Mouse (Mus musculus): ENCODE results near the gene Rpp40.

Rpp40 gene

DNA sequence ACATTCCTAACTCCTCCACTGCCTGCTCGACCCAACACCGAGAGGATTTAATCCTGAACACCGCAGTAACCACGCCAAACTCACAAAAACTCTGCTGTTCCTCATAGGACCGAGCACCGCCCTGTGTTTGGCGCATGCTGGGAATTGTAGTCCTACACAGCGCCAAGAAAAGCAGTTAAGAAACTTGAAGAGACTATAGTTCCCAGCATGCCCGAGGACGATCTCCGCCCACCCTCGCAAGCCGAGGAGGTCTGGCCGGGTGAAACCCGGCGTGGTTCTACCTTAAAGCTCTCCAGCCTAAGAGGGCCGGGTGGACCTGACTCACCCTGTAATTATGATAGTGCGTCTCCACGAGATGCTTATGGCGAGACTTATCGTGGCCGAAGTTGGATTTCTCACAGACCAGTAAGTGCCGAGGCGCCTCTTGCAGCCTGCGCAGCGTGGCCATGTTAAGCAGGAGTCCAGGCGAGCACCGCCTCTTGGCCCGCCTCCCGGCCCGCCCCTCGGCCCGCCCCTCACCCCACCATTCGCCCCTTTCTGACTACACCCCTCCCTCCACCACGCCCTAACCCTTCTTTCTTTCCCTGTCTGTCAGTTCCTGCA is at the start of gene Rpp40:
TSS of gene Rpp40 (minus strand) at position 481 of the 603 bp plus-strand sequence.
- in situ Hi-C loops (cut with MseI, MboI), result no loop called here

DNA sequence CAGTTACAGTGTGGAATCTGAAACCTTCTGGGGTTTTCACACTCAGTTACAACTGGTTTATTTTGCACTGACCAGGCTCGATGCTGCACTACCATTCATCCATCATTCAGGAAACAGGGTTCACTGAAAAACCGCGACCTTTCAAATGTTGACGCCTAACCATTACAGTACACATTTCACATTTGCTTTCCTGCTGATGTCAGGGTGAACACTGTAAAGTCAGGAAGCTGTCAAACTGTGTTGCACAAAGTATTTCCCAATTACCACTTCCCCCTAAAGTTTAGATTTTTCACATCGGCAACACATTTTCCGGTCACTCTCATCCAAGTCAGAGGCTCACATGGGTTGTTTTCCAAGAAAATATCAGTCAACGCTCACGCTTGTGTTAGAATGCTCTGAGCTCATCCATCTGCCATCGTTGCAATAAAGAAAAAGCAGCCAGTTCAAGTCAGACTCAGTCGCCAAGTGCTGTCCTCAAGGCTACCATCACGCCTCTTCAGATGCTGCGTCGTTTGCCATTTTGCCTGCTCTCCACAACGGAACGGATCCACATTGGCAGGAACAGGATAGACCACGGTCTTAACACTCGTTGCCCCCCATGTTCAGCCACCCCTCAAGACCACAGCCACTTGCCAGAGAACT is 43.8 kb upstream of the Rpp40 start:
- in situ Hi-C loops (cut with MseI, MboI), result no loop called here

DNA sequence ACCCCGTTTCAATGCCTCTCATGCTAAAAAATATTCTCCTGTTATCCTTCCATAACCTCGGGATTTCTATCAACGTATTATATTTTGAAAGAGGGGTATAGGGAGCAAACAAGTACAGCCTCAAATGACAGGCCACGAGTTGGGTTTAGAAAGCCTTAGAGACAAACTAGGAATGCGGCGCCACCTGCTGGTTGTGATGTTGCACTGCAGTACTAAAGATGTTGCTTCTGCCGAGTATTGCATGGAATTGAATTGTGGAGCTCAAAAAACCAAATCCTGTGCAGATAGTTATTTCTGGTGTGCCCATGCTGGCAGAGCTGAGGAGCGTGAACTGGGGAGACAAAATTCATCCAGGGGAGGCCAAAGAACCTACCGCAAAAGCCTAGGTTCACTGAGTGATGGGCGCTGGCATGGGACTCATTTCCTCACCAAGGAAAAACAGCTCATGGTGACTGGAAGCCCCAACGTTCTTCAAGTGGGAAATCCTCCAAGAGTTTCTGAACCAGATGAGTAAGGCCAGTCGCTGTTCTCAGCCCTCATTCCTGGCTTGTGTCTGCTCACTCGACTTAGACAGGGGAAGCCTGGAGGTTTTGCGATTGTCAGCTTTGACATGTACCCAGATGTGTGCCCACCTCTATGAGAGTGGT is 41.3 kb upstream of the Rpp40 start:
- in situ Hi-C loops (cut with MseI, MboI), result no loop called here

DNA sequence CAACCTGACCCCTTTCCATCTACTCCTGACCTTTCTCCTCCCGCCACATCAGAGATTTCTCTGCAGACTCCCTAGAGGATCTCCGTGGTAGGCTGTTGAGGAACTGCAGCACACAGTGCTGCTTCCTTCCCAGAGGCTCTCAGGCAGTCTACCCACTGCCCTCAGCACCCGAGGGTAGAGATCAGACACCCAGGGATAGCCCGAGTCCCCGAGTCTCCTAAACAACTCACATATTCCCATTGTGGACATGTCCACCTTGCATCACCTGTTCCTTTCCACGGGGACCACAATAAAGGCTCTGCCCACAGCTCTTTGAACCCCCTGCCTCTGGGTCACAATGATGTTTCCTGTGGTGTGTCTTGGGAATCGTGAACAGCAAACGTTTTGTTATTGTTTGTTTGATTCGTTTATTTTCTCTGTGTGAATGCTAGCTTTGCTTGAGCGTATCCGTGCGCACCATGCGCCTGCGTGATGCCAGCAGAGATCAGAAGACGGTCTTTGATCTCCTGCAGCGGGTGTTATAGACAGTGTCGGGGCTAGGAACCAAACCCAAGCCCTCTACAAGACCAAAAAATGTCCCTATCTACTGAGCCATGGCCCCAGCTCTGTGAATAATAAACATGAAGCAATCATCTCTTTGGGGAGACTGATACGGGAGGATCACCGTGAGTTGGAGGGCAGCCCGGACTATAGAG is 40.6 kb upstream of the Rpp40 start:
- in situ Hi-C loops (cut with MseI, MboI), result no loop called here

DNA sequence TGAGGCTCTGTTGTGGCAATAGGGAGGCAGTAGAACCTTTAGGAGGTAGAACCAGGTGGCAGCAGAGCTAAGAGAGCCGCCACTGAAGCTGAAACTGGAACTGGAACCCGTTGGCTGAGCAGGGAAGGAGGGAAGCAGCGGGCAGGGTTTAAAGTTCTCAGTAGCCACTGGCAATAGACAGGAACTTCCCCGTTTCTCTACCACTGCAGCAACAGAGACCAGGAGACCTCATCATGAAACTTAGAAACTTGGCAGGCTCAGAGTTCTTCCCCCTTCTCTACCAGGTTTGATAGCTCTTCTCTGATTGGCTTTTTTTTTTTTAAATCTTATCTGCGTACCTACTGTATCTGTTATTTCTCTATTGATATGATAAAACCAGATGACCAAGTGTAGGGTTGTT is 34.8 kb upstream of the Rpp40 start:
- in situ Hi-C loops (cut with MseI, MboI), result no loop called here

DNA sequence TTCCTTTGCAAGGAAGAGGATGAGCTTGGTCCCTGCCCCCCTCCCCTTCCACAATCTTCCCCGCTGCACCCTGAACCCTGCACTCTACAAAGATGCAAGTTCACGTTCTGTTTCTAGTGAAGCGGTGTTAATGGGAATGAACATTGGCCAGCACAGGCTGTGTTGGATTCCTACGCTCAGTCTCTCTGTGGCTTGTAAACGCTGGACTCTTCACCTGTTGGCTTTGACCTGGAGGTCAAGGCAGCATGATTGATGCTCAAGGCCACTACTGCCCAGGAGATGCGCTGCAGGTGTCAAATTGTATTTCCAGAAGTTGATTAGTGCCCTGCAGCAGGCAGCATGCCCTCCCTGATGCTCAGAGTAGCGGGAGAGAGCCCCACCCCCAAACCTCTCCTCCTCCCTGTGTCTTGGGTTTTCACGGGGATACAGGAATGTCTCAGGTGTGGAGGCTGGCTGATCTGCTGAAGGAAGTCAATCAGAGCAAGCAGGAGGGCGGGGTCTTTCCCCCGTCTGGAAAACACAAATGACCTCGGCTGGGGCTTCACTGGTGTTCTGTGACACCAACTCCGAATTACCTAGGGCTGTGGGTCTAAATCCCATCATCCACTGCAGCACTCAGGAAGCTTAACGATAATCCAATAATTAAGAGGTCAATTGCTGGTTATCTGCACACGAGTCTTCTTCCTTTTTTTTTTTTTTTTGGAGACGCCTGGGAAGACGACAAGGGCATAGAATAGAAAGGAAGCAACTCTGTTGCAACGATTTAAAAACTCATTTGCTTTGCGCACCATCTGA is 33.9 kb upstream of the Rpp40 start:
- in situ Hi-C loops (cut with MseI, MboI), result no loop called here

DNA sequence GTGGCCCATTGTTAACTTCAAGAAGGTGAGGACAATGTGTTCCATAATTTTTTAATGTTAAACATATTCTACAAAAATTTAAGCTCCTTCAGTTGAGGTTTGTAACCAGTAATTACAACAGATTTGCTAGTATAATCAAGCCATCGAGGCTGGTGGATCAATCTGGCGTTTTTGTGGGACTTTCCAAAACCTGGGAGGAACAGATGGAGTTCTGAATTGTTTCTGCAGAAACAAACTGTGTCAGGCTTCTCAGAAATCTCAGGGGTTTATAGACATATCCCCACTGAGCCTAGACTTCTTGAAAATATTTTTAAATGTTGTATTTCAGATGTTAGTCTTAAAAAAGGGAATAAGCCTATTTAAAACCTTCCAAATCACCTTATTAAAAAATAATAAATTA is 31.8 kb upstream of the Rpp40 start:
- in situ Hi-C loops (cut with MseI, MboI), result no loop called here

DNA sequence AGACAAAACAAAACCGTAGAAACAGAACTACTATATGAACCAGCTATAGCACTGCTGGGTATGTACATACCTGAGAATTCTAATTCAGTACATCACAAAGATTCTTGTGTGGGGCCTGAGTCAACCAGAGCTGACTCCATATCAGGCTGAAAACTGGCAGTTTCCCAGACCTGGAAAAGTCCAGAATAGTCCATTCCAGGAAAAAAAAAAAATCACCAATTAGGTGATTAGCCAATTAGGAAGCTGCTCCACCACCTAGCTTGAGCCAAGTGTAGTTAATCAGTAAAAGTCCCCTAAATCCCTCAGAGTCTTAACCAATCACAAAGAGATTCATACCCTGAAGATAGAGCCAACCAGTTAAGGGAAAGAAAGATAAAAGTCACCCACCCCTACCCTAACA is 5.3 kb upstream of the Rpp40 start:
- in situ Hi-C loops (cut with MseI, MboI), result no loop called here

DNA sequence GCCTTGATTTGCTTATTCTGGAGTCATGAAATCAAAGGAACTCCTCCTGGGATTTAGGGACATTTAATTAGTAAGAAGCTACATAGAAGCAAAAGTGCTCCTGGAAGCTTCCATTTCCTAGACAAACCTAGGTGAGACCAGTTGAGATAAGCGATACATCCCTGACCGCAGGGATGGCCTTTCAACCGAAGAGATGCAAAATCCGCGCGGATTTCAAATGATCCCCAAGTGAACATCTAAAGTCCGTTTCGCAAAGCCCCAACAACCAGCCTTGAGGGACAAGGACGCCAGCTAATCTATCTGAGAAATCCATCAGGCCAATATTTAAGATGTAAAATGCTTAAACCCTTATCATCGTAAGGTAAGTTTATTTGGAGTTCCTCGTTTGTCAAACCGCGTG is 781 bp downstream of the Rpp40 start:
- in situ Hi-C loops (cut with MseI, MboI), result no loop called here

DNA sequence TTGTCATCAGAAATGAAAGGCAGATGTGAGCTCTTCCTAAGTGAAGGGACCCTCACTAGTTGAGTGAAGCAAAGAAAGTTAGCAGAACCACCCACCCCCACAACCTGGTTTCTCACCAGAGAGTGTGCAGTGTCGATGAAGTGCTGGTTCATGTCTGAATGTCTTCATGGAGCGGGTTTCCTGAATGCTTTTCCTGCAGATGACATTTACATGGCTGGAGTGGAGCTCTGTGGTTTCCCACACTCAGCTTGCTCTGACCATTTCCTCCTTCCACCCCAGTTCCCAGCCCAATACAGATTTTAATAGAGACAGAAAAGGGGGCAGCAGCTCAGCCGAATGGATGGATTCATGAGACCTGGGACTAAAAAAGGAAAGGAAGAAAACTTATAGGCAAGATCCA is 13.3 kb downstream of the Rpp40 start:
- in situ Hi-C loops (cut with MseI, MboI), result no loop called here

DNA sequence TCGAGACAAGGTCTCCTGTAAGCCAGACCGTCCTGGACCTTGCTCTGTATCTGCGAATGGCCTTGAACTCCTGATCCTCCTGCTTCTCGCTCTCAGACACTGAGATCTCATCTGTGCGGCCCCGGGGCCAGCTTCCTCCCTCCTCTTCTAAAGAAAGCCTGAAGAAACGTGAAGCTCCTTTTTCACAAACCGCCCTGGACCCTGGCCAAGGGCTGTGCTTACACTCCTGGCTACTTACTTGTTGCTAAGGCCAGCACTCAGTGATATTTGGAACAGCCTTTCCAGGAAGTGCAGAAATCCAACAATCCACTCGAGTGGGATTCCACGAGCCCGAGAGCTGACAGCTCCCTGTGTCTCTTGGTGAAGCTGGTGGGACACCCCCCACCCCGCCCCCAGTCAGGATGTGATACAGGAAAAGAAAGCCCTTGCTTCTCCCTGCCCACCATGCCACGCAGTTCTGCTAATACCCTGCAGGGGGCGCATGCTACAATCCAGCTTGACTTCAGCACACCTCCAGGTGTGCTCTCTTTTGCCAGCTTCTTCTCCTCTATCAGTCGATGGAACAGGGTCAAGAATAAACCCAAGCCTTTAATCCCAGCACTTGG is 19.9 kb downstream of the Rpp40 start:
- in situ Hi-C loops (cut with MseI, MboI), result no loop called here

DNA sequence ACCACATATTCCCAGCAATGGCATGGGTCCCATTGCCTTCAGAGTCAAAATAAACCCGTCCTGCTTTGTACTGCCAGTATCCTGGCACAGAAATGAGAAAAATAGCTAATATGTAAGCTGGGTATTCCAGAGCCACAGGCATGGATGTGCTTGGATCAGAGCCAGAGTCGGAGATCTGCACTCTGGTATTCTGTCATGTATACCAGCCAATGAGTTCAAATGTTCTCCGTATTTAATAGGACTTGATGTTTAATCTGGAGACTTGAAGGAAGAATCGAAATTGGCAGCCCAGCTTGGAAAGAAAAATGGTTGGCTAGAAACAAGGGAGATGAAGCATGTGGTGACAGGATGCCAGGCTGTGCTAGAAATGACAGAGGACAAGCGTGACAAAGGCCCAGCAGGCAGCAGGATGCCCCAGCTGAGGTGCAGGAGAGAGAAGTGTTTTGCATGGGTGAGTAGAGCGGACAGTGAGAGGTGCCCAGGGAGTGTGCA is 25.6 kb downstream of the Rpp40 start:
- in situ Hi-C loops (cut with MseI, MboI), result no loop called here

DNA sequence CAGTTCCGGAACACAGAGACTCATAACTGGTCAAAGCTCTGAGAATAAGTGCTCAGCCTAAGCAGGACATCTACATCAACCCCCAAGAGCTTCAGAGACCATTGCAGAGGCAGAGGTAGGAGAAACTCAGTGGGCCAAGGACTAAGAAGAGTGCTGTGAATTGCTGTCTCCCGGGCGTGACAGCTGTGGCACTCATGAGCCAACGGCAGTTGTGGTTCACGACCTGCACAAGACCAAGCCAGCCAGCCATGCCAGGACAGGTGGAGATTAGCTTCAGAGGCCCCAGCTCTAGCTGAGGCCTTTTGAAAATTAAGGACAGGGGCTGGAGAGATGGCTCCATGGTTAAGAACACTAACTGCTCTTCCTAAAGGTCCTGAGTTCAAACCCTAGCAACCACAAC is 26.6 kb downstream of the Rpp40 start:
- in situ Hi-C loops (cut with MseI, MboI), result no loop called here

DNA sequence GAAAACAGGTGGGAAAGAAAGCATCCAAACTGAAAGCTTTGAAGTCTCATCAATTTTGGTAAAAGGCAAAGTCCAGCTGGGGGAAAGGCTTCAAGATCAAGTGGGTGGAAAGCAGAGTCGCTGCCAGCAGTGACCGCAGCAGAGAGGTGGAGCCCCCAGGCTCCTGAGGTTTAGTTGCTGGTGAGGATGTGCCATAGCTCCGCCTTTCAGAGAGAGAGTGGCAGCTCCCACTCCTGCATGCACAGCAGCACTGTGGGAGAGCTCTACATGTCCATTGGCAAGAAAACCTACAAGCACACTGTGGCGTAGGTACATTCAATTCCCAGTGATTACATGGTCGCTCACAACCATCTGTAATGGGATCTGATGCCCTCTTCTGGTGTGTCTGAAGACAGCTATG is 27.1 kb downstream of the Rpp40 start:
- in situ Hi-C loops (cut with MseI, MboI), result no loop called here

DNA sequence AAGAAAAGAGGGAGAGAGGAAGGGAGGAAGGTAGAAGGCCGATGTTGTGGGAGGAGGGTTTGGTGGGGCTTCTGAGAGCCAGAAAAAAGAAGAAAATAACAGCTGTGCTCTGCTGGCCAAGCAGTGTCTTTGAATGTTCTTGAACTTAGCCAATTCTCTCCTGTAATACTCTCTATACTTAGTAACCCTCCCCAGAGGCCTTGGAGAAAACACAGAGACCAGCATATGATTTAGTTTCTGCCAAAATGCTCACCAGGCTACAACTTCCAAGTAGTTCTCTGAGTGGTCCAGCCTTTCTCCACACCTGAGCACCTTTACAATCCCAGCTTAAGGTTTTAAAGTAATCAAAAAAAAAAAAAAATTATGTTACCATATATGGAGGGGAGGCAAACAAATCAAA is 27.9 kb downstream of the Rpp40 start:
- in situ Hi-C loops (cut with MseI, MboI), result no loop called here

DNA sequence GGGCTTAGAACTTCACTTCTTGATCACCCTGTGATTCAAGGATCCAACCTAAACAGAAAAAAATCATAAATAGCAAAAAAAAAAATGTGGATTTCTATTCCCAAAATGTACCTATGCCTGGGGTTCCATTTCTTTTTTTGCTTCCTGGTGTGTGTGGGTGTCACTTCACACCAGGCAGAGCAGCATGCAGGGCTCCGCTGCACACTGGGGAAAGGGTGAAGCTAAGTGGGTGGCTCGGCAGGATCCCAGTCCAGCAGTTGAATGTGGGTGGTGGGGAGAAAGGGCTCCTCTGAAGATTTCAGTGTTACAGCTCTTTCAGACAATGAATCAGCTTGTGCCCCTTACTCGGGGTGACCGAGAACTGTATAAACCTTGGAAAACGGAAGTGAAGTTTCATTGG is 30.8 kb downstream of the Rpp40 start:
- in situ Hi-C loops (cut with MseI, MboI), result no loop called here

DNA sequence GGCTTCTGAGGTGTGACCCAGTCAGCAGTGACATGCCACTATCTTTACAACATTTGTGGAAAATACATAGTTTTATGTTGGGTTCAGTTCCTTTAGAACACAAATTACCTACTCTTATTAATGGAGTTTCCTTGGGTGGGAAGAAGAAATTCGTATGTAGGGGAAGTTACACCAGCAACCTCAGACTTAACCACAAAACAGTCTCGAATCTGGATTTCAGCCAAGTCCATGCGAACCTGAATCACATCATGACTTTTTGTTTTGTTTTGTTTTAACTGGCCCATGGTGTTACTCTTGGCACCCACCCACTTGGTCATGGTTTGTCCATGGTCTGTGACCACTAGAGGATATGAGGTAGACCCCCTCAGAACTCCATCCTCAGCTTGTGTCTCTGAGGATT is 35.1 kb downstream of the Rpp40 start:
- in situ Hi-C loops (cut with MseI, MboI), result no loop called here

DNA sequence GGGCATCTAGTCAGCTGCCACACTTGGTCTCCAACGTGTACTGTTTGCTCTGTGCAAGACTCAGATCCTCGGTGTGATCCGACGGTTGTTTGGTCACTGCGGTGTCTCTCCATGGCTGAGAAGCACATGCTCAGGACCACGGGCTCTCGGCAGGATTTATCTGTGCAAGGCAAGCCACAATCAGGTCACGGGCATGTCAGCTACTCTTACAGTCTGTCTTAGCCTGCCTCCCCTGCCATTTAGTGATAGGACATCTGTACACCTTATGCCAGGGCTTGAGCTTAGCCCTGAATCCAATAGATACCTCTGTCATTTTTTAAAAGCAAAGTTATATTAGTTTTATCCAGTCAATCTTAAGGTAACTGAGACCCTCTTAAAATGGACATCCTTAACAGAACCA is 35.5 kb downstream of the Rpp40 start:
- in situ Hi-C loops (cut with MseI, MboI), result no loop called here

DNA sequence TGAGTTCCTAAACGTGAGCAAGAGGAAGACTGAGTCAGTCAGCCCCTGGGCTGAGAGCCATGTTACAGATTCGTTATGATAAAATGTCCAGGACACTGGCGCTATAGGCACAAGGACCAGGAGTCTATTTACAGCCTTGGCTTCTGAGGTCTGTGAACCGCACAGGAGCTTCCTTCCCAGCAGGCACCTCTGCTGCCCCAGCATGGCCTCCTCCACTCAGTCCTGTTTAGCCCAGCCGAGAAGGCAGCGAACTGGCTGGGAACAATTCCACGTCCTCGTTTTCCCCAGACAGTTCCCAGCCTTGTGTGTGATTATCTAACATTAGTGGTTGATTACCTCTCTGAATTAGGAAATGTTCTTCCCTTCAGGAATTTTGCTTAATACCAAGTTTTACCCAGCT is 45.2 kb downstream of the Rpp40 start:
- in situ Hi-C loops (cut with MseI, MboI), result no loop called here

DNA sequence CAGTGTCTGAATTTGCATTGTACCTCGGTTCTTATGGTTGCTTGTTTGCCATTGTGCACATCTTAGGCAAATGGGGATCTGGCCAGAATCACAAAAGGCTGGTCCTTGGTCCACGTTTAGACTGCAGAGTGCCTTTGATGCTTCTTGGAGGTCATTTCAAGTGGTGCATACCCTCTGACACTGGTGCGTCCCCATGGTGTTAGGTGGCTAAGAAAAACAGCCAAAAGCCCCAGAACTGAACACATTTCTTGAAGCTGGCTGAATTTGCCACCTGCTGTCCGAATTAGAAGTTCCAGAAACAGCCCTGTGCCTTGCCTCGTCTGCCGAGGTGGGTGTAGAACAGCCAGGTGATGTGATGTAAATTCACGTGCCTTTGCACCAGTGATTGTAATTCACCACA is 48.7 kb downstream of the Rpp40 start:
- in situ Hi-C loops (cut with MseI, MboI), result no loop called here

DNA sequence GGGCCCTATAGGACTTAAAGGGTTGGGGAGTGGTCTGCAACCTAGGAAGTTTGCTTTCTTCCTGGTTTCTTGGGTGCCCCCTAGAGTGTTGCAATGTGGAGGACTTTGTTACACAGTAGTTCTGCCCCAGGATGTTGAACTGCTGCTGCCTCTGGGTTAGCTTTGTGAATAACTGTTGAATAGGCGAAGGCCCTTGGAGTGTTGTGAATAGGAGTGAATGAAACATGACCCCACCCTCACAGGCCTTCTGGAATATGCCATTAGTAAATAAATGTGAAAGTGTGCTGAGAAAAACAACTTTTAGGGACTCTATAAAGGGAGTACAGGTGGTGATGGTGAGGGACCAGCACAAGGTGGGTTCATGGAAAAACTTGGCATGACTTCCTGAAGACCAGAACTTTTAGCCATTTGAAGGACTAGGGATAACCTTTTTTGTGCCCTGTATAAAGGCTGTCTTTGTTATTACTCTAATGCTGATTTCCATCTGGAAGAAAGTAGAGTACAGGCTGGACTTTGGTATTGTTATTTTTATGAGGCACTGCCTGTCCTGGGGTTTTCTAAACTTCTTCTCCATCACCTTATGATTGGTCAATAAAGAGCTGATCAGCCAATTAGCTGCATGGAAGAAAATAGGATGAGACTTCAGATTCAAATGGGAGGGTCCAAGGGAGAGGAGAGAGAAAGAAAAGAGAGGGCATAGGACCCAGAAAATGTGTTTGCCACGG is 53.1 kb downstream of the Rpp40 start:
- in situ Hi-C loops (cut with MseI, MboI), result no loop called here

Data from mouse trophoblast stem cell (cell line).